Mouse (Mus musculus) intestine, embryonic 15.5 days (tissue): ENCODE results near the gene Spns2. TPM values are rescaled to one million over a fixed set of nuclear protein-coding genes. Genes with fewer than 3 reads are reported as not detected.

Source experiments
- ATAC-seq: fragments of 200-750 bp; cut with Nextera tagmentation; 2 replicates; pipeline ENCODE4 v1.8.0; 2017; ENCODE audit warnings: moderate TSS enrichment, moderate library complexity
- H3K27ac ChIP-seq: fragments of 300-500 bp; sonication (generic); 2 replicates; pipeline ENCODE4 v1.5.1; 2015; ENCODE audit warnings: mild to moderate bottlenecking, inconsistent platforms
- H3K27me3 ChIP-seq: fragments of 300-500 bp; sonication (generic); replicated peaks from 2 replicates; pipeline ENCODE4 v1.6.1; 2015; ENCODE audit warnings: inconsistent platforms
- H3K36me3 ChIP-seq: fragments of 300-500 bp; sonication (generic); 2 replicates; pipeline ENCODE4 v1.6.1; 2015; ENCODE audit warnings: inconsistent platforms
- H3K4me1 ChIP-seq: fragments of 300-500 bp; sonication (generic); replicated peaks from 2 replicates; pipeline ENCODE4 v1.6.1; 2015; ENCODE audit warnings: inconsistent platforms
- H3K4me2 ChIP-seq: fragments of 300-500 bp; sonication (generic); replicated peaks from 2 replicates; pipeline ENCODE4 v1.6.1; 2015; ENCODE audit warnings: mild to moderate bottlenecking, inconsistent platforms
- H3K4me3 ChIP-seq: fragments of 300-500 bp; sonication (generic); replicated peaks from 2 replicates; pipeline ENCODE4 v1.5.1; 2015; ENCODE audit warnings: inconsistent platforms
- H3K9ac ChIP-seq: fragments of 300-500 bp; sonication (generic); 2 replicates; pipeline ENCODE4 v1.6.1; 2015; ENCODE audit warnings: inconsistent platforms
- H3K9me3 ChIP-seq: fragments of 300-500 bp; sonication (generic); 2 replicates; pipeline ENCODE4 v1.6.1; 2016; ENCODE audit warnings: inconsistent platforms
- WGBS: fragments of 180-500 bp; shearing (Covaris S2); methylation state at CpG from one replicate; pipeline ENCODE4 v1.1.7; 2015; 5-methylcytosine and 5-hydroxymethylcytosine counted together
- polyA plus RNA-seq: library from polyadenylated mRNA; unstranded; fragments of >200 nt; fragmentation: Nextera tagmentation; extraction: Ambion mirVana; gene quantifications from 2 replicates; pipeline ENCODE4 v1.2.1, GENCODE M21; 2015

Spns2 gene
- polyA plus RNA-seq, 1 experiment from 2014 or later, result 5.3 TPM

DNA sequence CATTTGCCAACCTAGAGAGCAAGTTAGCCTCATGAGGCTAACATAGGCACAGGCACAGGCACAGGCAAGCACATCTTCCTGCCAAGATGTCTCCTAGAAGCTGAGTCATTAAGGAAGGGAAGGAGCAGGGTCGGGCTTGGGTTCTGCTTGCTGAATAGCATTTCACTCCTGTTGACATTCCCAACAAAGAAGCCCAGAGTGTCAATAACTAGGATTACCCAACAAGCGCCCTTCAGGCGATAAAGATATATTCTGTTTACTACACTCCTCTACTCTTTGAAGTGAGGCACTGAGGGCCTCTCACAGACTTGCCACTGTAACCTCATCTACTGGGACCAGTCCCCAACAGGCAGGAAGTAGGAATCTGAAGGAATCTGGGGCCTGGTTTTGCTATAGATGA lies 6.4 kb upstream of the Spns2 start:
- no peak overlapping the region for H3K4me3 ChIP-seq
- no peak overlapping the region for H3K27ac ChIP-seq
- no peaks in the 10 kb centered on the region for H3K36me3 ChIP-seq
- ATAC-seq, result no peak
- H3K9me3 ChIP-seq, result no peaks in the 10 kb centered on the region
- no peak overlapping the region for H3K9ac ChIP-seq
- no peaks in the 10 kb centered on the region for H3K27me3 ChIP-seq
- H3K4me1 ChIP-seq, result peaks cover 3% of the 10 kb centered on the region
- WGBS, result 47% methylated on average over 3 of the region's 3 CpGs
- no peak overlapping the region for H3K4me2 ChIP-seq

DNA sequence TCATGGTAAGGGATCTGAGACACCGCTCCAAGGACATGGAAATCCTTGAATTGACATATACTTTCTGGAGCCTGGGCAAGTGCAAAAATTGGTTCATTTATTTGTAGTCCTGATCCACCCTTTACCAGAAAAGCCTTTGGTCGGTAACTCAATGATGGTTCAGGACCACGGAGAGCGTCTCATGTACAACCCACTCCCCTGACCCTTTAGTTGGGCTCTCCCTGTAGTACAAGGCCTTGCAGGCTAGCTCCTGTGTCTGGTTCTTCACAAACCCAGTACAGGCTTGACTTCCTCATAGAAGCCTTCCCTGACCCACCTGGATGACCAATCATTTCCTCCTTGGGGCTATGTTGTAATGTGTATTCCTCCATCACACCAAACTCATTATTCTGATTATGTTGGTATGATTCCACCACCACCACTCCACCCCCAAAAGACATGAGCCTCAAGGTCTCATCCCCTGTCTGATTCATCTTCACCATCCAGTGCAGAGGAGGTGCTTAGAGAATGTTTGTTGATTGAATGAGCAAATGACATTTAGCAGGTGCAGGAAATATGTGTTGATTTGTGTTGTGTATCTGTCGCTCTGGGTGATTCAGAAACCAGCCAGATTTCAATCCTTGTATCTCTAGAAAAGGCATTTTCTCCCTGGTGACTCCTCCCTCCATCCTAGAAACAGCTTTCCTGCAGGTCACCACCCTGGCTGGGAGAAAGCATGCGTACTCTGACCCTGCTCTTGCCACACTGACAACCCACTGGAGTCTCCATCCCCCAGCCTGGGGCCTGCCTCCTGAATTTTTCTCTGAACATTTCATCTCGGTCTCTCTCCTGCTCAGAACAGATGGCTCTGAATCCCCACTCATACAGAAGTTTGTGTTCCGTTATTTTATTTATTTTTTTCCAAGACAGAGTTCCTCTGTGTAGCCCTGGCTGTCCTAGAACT lies 4.6 kb upstream of the Spns2 start:
- no peak overlapping the region for H3K4me3 ChIP-seq
- peaks cover 9% of the 10 kb centered on the region for H3K4me1 ChIP-seq
- no peaks in the 10 kb centered on the region for H3K9me3 ChIP-seq
- 53% methylated on average over 8 of the region's 8 CpGs for WGBS
- H3K27me3 ChIP-seq, result peaks cover 10% of the 10 kb centered on the region
- no peak overlapping the region for H3K4me2 ChIP-seq
- no peak for ATAC-seq
- H3K36me3 ChIP-seq, result no peaks in the 10 kb centered on the region
- no peak overlapping the region for H3K9ac ChIP-seq
- no peak overlapping the region for H3K27ac ChIP-seq

DNA sequence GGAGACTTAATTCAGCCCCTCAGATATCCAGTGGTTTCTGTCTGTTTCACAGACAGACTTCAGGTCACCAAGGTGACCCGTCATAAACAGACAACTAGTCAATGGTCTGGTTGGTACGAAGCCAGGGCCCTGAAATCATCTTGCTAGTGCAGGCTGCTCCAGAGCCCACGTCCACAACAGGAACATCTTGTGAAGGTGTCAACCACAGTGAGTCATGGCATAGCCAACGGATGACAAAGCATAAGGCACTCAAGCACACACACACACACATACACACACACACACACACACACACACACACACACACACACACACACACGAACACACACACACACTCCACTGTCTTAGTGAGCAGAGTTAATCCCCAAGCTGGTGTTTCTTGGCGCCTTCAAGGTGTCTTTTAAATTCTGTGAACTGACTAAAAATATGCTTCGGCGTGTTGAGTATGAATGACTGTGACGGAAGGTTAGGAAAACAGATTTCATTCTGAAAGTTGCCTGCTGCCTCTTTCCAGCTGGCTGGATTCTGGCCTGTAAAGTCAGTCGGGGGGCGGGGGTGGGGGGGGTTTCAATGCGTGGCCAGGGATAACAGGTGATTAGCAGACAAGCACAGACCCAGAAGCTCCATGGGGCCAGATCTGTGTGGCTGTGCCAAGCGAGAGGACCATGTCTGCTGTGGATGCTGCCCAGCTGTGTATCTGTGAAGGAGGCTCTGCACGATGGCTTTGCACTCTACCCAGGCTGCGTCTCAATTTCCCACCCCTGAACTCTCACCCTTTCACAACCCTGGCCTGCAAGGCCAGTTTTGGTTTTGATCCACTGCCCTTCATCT lies 1.6 kb upstream of the Spns2 start:
- ATAC-seq, result no peak
- WGBS, result 67% methylated on average over 15 of the region's 15 CpGs
- Histone ChIP-seq H3K27ac (no peak overlapping the region), H3K36me3 (no peaks in the 10 kb centered on the region), H3K4me3 (no peak overlapping the region), H3K9me3 (no peaks in the 10 kb centered on the region), H3K4me2 (no peak overlapping the region), H3K9ac (no peak overlapping the region), H3K4me1 (peaks cover 18% of the 10 kb centered on the region), H3K27me3 (peaks cover 31% of the 10 kb centered on the region)

DNA sequence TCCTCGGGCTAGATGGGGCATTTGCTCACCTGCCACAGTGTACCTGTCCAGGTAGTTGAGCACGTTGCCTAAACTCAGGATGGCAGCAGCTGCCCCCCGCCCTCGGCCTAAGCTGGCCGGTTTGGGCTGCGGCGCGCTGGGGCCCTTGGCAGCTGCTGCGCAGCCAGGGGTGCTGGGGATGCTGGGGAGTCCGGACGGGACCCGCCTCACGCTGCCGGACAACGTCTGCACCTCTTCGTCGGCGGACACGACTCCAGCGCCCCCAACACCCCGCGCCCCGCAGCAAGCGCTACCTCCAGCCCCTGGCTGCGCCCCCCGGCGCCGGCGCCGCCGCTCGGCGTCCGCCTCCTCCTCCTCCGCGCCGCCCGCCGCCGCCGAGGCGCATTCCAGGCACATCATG lies 307 bp downstream of the Spns2 start:
- Histone ChIP-seq H3K36me3 (no peaks in the 10 kb centered on the region), H3K4me1 (peaks cover 14% of the 10 kb centered on the region), H3K4me3 (peak overlapping the region; percentile 64), H3K4me2 (peak overlapping the region; percentile 98), H3K9ac (peak overlapping the region; percentile 49), H3K9me3 (no peaks in the 10 kb centered on the region), H3K27me3 (peaks cover 31% of the 10 kb centered on the region), H3K27ac (0 out of 2 replicates have a peak overlapping the region, but pooled peaks have one; percentile 10)
- ATAC-seq, result peak; percentile 8; the same call in 1 of the 2 replicates
- WGBS, result under 1% methylated on average over 38 of the region's 42 CpGs

DNA sequence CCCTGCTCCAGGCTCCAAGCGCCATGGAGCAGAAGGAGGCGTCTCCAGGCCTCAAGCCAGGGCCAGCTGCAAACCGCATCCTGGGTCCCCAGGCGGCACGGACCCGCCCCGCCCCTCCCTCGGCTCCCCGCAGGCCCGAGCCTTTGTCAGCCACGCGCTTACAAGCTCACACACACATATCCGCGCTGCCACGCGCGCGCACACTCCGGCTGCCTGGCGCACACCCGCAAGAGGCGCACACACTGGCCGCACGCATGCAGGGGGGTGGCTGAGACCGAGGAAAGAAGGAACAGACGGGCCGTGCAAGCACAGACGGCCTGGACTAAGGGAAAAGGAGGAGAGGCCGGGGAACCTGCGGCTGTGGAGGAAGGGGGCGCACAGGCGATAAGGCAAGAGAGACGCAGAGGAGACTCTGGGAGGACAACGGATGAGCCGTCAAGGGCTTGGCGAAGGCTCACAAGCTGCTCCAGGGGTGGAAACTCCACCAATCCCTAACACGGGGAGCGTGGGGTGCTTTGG lies 892 bp downstream of the Spns2 start:
- Histone ChIP-seq H3K4me2 (peak overlapping the region; percentile 98), H3K9me3 (no peaks in the 10 kb centered on the region), H3K4me1 (peaks cover 14% of the 10 kb centered on the region), H3K4me3 (peak overlapping the region; percentile 64), H3K9ac (peak overlapping the region; percentile 49), H3K27me3 (peaks cover 31% of the 10 kb centered on the region), H3K27ac (peak overlapping the region; percentile 10; the same call in 1 of the 2 replicates), H3K36me3 (no peaks in the 10 kb centered on the region)
- WGBS, result 1% methylated on average over 38 of the region's 38 CpGs
- ATAC-seq, result peak; percentile 20; the same call in 1 of the 2 replicates

DNA sequence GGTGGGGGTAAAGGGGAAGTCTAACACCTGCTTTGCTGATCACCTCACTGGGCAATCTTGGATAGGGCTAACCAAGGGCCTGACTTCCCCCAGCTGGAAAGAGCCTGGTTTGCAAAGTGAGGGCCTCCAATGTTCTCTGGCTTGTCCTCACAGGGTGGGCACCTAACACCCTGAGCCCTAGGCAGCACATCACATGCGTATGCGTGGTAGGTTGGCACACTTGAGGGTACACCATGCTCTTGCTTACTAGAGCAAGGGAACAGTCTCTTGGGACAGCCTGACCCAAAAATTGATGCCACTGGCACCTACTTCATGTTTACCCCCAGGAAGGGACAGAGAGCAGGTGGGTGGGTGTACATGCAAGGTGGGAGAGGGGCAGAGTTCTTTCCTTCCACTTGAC lies 2.0 kb downstream of the Spns2 start:
- peak overlapping the region; percentile 98; the same call in 1 of the 2 replicates for H3K4me2 ChIP-seq
- H3K9ac ChIP-seq, result no peak overlapping the region
- no peaks in the 10 kb centered on the region for H3K9me3 ChIP-seq
- peaks cover 14% of the 10 kb centered on the region for H3K4me1 ChIP-seq
- no peaks in the 10 kb centered on the region for H3K36me3 ChIP-seq
- H3K27me3 ChIP-seq, result peaks cover 31% of the 10 kb centered on the region
- H3K4me3 ChIP-seq, result no peak overlapping the region
- WGBS, result 95% methylated on average over 2 of the region's 2 CpGs
- H3K27ac ChIP-seq, result no peak overlapping the region
- ATAC-seq, result no peak

DNA sequence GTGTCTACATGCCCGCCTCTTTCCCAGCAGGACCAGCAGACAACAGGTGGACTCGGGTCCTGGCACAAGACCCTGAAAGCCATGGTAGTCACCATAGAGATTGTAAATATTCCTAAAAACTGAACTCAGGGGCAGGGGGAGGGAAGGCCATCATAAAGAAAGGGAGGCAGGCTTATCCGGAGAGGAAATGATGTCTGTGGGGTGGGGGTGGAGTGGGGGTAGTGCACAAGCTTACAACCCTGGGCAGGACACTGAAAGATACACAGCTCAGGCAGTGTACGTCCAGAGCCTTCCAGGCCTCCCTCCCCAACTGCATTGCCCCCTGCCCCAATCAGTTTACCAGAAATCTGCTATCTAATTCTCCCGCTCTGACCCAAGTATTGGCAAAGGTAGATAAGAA lies 2.5 kb downstream of the Spns2 start:
- H3K4me1 ChIP-seq, result peaks cover 14% of the 10 kb centered on the region
- no peak overlapping the region for H3K27ac ChIP-seq
- 64% methylated on average over 5 of the region's 5 CpGs for WGBS
- no peaks in the 10 kb centered on the region for H3K36me3 ChIP-seq
- no peak overlapping the region for H3K9ac ChIP-seq
- H3K4me3 ChIP-seq, result no peak overlapping the region
- peaks cover 31% of the 10 kb centered on the region for H3K27me3 ChIP-seq
- no peaks in the 10 kb centered on the region for H3K9me3 ChIP-seq
- no peak for ATAC-seq
- H3K4me2 ChIP-seq, result peak overlapping the region; percentile 5; the same call in 1 of the 2 replicates

DNA sequence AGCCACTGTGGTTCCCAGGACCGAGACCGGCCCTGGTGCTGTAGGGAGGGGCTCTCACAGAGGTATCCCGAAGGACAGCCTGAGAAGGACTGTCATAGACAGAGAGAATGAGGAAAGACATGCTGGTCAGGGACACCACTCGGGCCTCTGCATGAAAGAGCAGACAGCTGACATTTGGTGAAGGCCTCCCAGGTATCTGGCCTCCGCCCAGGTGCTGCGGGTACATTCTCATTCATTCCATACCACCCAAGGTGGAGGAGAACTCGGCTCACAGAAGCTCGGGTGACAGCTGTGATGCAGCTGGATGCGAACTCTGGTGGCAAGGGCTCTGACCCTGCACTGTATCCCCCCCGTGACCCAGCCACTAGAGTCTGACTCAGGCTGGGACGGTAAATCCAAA lies 3.7 kb downstream of the Spns2 start:
- 76% methylated on average over 11 of the region's 11 CpGs for WGBS
- Histone ChIP-seq H3K4me1 (peaks cover 17% of the 10 kb centered on the region), H3K36me3 (no peaks in the 10 kb centered on the region), H3K4me3 (no peak overlapping the region), H3K27me3 (peaks cover 31% of the 10 kb centered on the region), H3K27ac (no peak overlapping the region), H3K4me2 (no peak overlapping the region), H3K9ac (no peak overlapping the region), H3K9me3 (no peaks in the 10 kb centered on the region)
- ATAC-seq, result no peak

DNA sequence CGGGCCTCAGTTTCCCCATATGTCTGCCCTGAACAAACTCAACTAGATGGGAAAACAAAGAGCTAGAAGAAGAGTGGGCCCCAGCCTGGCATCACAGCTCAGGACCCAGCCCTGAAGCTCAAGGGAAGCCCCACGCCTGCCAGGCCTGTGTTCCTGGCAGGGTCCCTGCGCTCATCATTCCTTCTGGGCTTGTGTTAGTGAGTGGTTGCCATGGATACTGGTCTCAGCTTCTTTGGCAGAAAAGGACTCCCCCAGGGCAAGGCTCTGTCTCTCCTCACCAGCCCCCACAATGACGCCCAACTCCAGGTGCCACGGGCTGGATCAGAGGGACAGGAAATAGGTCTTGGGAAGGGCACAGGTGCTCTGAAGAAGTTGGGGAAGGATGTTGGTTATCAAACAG lies 4.5 kb downstream of the Spns2 start:
- no peak for ATAC-seq
- Histone ChIP-seq H3K9ac (no peak overlapping the region), H3K4me3 (no peak overlapping the region), H3K27me3 (peaks cover 27% of the 10 kb centered on the region), H3K9me3 (no peaks in the 10 kb centered on the region), H3K36me3 (no peaks in the 10 kb centered on the region), H3K4me1 (peaks cover 15% of the 10 kb centered on the region), H3K4me2 (no peak overlapping the region), H3K27ac (no peak overlapping the region)
- WGBS, result 63% methylated on average over 5 of the region's 5 CpGs

DNA sequence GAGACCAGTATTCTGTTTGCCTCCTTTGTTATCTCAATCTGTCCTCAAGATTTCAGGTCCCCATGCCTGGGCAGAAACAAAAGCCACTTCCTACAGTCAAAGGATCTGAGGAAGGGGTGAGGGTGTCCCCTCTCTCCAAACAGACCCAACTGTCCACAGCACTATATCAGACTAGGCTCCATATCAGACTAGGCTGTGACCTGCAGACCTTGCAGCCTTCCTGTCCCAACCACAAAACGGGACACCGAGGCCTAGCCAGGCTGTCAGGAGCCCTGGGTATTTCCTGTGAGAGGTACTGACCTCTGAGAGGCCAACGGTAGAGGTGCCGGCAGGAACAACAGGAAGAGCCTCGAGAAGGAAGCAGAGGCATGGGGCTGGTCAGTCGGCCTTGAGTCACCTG lies 5.2 kb downstream of the Spns2 start:
- Histone ChIP-seq H3K27me3 (peaks cover 23% of the 10 kb centered on the region), H3K9me3 (no peaks in the 10 kb centered on the region), H3K4me2 (no peak overlapping the region), H3K36me3 (no peaks in the 10 kb centered on the region), H3K9ac (no peak overlapping the region), H3K27ac (no peak overlapping the region), H3K4me3 (no peak overlapping the region), H3K4me1 (peaks cover 12% of the 10 kb centered on the region)
- WGBS, result 37% methylated on average over 6 of the region's 6 CpGs
- no peak for ATAC-seq

DNA sequence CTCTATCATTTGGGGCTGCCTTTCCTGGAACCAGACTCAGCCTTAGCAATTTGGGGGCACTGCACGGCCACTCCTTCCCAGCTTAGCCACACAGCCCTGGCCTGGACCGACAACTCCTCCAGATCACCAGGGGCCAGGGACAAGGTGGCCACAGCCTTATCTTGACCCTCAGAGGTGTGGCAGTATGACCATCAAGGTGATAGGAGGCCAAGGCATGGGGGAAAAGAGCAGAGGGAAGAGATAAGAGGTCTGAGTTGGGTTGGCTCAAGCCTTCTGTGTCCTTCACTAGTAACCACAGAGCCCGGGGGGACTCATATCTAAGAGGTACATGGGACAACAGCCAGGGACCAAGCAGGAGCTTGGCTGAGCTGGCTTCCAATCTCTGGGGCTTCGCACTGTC lies 7.8 kb downstream of the Spns2 start:
- no peak overlapping the region for H3K4me2 ChIP-seq
- H3K27me3 ChIP-seq, result no peaks in the 10 kb centered on the region; the same call in 1 of the 2 replicates
- H3K36me3 ChIP-seq, result no peaks in the 10 kb centered on the region
- H3K27ac ChIP-seq, result no peak overlapping the region
- no peak overlapping the region for H3K4me3 ChIP-seq
- WGBS, result 72% methylated on average over 4 of the region's 4 CpGs
- no peak overlapping the region for H3K9ac ChIP-seq
- peaks cover 6% of the 10 kb centered on the region; the same call in 1 of the 2 replicates for H3K4me1 ChIP-seq
- no peaks in the 10 kb centered on the region for H3K9me3 ChIP-seq
- no peak; the same call in 1 of the 2 replicates for ATAC-seq

DNA sequence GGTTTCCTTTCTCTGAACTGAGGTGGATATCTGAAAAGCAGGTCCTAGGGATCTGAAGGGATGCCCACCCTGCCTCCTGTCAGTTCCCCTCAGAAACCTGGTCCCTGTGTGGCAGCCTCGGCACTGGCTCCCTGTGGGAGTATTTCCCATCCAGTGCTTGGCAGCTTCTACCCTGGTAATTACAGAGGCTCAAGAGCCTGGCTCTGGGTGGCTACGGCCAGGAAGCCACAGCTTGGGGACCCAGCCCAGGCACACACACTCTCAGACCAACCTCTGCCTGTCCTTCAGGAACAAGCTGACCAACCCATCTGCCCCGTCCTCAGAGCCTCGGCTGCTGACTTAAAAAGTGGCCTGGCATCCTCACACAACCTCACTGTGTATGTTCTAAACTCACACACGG lies 8.4 kb downstream of the Spns2 start:
- H3K9me3 ChIP-seq, result no peaks in the 10 kb centered on the region
- H3K9ac ChIP-seq, result no peak overlapping the region
- no peaks in the 10 kb centered on the region; the same call in 1 of the 2 replicates for H3K27me3 ChIP-seq
- H3K4me2 ChIP-seq, result no peak overlapping the region
- H3K4me1 ChIP-seq, result peaks cover 9% of the 10 kb centered on the region; the same call in 1 of the 2 replicates
- WGBS, result 64% methylated on average over 5 of the region's 5 CpGs
- H3K4me3 ChIP-seq, result no peak overlapping the region
- no peaks in the 10 kb centered on the region for H3K36me3 ChIP-seq
- no peak overlapping the region for H3K27ac ChIP-seq
- ATAC-seq, result no peak
